Mouse (Mus musculus): ENCODE measurements around the gene Met. TPM values are rescaled to one million over a fixed set of nuclear protein-coding genes. Genes with fewer than 3 reads are reported as not detected.
A peak's percentile ranks its signal among the peaks of the same experiment; 100 is the strongest.

The Met gene
- polyA plus RNA-seq, 1 experiment from 2014 or later, result 1.1 TPM

DNA sequence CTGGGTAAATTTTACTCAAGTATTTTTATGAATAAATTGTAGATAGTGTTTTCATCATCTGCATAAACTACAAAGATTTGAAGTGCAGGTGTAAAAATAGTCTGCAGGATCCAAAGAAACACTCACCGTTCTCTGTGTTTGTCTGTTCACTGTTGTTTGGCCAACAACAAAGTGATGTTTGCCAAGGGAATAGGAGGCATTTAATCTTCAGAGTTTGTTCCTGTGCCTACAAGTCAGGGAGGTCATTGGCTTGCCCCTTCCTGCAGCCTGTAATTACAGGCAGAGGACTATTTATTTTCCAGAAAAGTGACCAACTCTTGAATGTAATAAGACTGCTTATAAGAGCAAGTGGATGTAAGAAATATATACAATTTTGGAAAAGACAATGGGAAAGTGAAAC lies 38.7 kb downstream of the Met start:
- WGBS, result 84% methylated on average over 1 of the region's 1 CpGs

GRCm38 (mm10) chr6:17503724-17504123 lies 40.1 kb downstream of the Met start:
- 55% methylated on average over 3 of the region's 3 CpGs for WGBS
- H3K36me3 ChIP-seq (ENCODE audit: control insufficient read depth, insufficient read depth, low read length), result no peaks in the 10 kb centered on the region
- H3K4me1 ChIP-seq (ENCODE audit: control insufficient read depth, insufficient read depth, low read length), result no peaks in the 10 kb centered on the region
- no peaks in the 10 kb centered on the region for H3K9me3 ChIP-seq (ENCODE audit: control insufficient read depth, low read length)
- no peak overlapping the region for H3K27ac ChIP-seq (ENCODE audit: low read depth, low read length)
- no peak overlapping the region for H3K4me3 ChIP-seq (ENCODE audit: low read depth, low read length)
- H3K27me3 ChIP-seq (ENCODE audit: control insufficient read depth, insufficient read depth, low read length), result no peaks in the 10 kb centered on the region
- 0 out of 2 replicates have a peak, but pooled peaks have one; percentile 42 for ATAC-seq (ENCODE audit: low FRiP score)
- H3K4me2 ChIP-seq, result no peak overlapping the region
- DNase-seq (ENCODE audit: low spot score, missing footprints), result no peak
- no peak overlapping the region for H3K9ac ChIP-seq (ENCODE audit: low read length)

More for the DNA sequence above, 38.7 kb downstream of the Met start:
- ATAC-seq (ENCODE audit: low FRiP score) (no peak), DNase-seq (ENCODE audit: low spot score, missing footprints) (no peak)
- Histone ChIP-seq H3K4me1 (ENCODE audit: control insufficient read depth, insufficient read depth, low read length) (no peaks in the 10 kb centered on the region), H3K4me3 (ENCODE audit: low read depth, low read length) (no peak overlapping the region), H3K27ac (ENCODE audit: low read depth, low read length) (no peak overlapping the region), H3K9me3 (ENCODE audit: control insufficient read depth, low read length) (no peaks in the 10 kb centered on the region), H3K4me2 (no peak overlapping the region), H3K9ac (ENCODE audit: low read length) (no peak overlapping the region), H3K36me3 (ENCODE audit: control insufficient read depth, insufficient read depth, low read length) (no peaks in the 10 kb centered on the region), H3K27me3 (ENCODE audit: control insufficient read depth, insufficient read depth, low read length) (no peaks in the 10 kb centered on the region)

GRCm38 (mm10) chr6:17505530-17505929 lies 41.9 kb downstream of the Met start:
- ATAC-seq (ENCODE audit: low FRiP score) (no peak), DNase-seq (ENCODE audit: low spot score, missing footprints) (no peak)
- Histone ChIP-seq H3K27ac (ENCODE audit: low read depth, low read length) (no peak overlapping the region), H3K4me3 (ENCODE audit: low read depth, low read length) (no peak overlapping the region), H3K9ac (ENCODE audit: low read length) (no peak overlapping the region), H3K9me3 (ENCODE audit: control insufficient read depth, low read length) (no peaks in the 10 kb centered on the region), H3K36me3 (ENCODE audit: control insufficient read depth, insufficient read depth, low read length) (no peaks in the 10 kb centered on the region), H3K4me1 (ENCODE audit: control insufficient read depth, insufficient read depth, low read length) (no peaks in the 10 kb centered on the region), H3K4me2 (no peak overlapping the region), H3K27me3 (ENCODE audit: control insufficient read depth, insufficient read depth, low read length) (no peaks in the 10 kb centered on the region)
- 73% methylated on average over 3 of the region's 3 CpGs for WGBS

DNA sequence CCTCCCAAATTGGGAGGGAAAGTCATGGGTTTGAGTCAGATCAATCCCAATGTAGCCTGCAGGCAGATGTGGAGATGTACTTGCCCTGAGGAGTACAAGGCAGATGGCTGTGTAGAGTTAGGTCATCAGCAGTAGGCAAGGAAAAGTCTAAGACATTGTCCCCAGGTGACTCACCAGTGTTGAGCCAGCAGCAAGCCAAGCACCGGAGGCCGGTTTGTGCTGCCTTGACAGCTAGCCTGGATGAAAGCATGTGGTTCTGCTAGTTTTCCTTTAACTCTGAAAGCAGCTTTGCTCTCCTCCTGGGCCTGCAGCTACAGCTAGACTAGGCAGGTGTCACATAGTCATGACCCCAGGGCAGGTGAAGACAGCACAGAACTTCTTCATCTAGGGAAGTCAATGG lies 43.2 kb downstream of the Met start:
- WGBS, result 92% methylated on average over 2 of the region's 2 CpGs
- Histone ChIP-seq H3K27me3 (ENCODE audit: control insufficient read depth, insufficient read depth, low read length) (no peaks in the 10 kb centered on the region), H3K9me3 (ENCODE audit: control insufficient read depth, low read length) (no peaks in the 10 kb centered on the region), H3K9ac (ENCODE audit: low read length) (no peak overlapping the region), H3K36me3 (ENCODE audit: control insufficient read depth, insufficient read depth, low read length) (no peaks in the 10 kb centered on the region), H3K27ac (ENCODE audit: low read depth, low read length) (no peak overlapping the region), H3K4me1 (ENCODE audit: control insufficient read depth, insufficient read depth, low read length) (no peaks in the 10 kb centered on the region), H3K4me2 (no peak overlapping the region), H3K4me3 (ENCODE audit: low read depth, low read length) (no peak overlapping the region)
- no peak for ATAC-seq (ENCODE audit: low FRiP score)
- no peak for DNase-seq (ENCODE audit: low spot score, missing footprints)

- H3K27me3 ChIP-seq (ENCODE audit: control insufficient read depth, insufficient read depth, low read length), result no peaks in the 10 kb centered on the region
- 76% methylated on average over 5 of the region's 5 CpGs for WGBS
- DNase-seq (ENCODE audit: low spot score, missing footprints), result no peak
These were observed 44.6 kb downstream of the Met start for GRCm38 (mm10) chr6:17508184-17508583.

GRCm38 (mm10) chr6:17508604-17509372 lies 45.2 kb downstream of the Met start:
- Histone ChIP-seq H3K9ac (ENCODE audit: low read length) (no peak overlapping the region), H3K9me3 (ENCODE audit: control insufficient read depth, low read length) (no peaks in the 10 kb centered on the region), H3K36me3 (ENCODE audit: control insufficient read depth, insufficient read depth, low read length) (no peaks in the 10 kb centered on the region), H3K4me2 (no peak overlapping the region), H3K4me1 (ENCODE audit: control insufficient read depth, insufficient read depth, low read length) (no peaks in the 10 kb centered on the region), H3K27ac (ENCODE audit: low read depth, low read length) (no peak overlapping the region), H3K27me3 (ENCODE audit: control insufficient read depth, insufficient read depth, low read length) (no peaks in the 10 kb centered on the region), H3K4me3 (ENCODE audit: low read depth, low read length) (no peak overlapping the region)
- WGBS, result 89% methylated on average over 9 of the region's 9 CpGs
- DNase-seq (ENCODE audit: low spot score, missing footprints) (no peak), ATAC-seq (ENCODE audit: low FRiP score) (no peak)

More at GRCm38 (mm10) chr6:17508184-17508583, 44.6 kb downstream of the Met start:
- no peaks in the 10 kb centered on the region for H3K9me3 ChIP-seq (ENCODE audit: control insufficient read depth, low read length)
- no peak overlapping the region for H3K27ac ChIP-seq (ENCODE audit: low read depth, low read length)
- H3K4me2 ChIP-seq, result no peak overlapping the region
- no peaks in the 10 kb centered on the region for H3K36me3 ChIP-seq (ENCODE audit: control insufficient read depth, insufficient read depth, low read length)
- no peak overlapping the region for H3K4me3 ChIP-seq (ENCODE audit: low read depth, low read length)
- no peak for ATAC-seq (ENCODE audit: low FRiP score)
- no peak overlapping the region for H3K9ac ChIP-seq (ENCODE audit: low read length)
- H3K4me1 ChIP-seq (ENCODE audit: control insufficient read depth, insufficient read depth, low read length), result no peaks in the 10 kb centered on the region

DNA sequence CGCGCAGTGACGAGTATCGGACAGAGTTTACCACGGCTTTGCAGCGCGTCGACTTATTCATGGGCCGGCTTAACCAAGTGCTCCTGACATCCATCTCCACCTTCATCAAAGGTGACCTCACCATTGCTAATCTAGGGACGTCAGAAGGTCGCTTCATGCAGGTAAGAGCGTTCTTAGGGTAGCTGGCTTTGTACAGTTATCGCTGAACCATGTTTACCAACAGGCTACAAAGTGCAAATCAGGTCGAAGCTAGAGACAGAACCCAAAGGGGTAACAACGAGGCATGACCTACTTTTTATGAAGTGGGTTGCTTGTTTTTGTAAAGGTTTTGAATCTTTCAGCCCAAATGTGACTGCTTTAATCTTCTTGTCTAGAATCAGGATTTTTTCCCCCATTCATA lies 49.8 kb downstream of the Met start:
- Histone ChIP-seq H3K9me3 (ENCODE audit: control insufficient read depth, low read length) (no peaks in the 10 kb centered on the region), H3K4me2 (no peak overlapping the region), H3K4me1 (ENCODE audit: control insufficient read depth, insufficient read depth, low read length) (peaks cover 4% of the 10 kb centered on the region; the same call in 1 of the 2 replicates), H3K27ac (ENCODE audit: low read depth, low read length) (no peak overlapping the region), H3K4me3 (ENCODE audit: low read depth, low read length) (no peak overlapping the region), H3K36me3 (ENCODE audit: control insufficient read depth, insufficient read depth, low read length) (no peaks in the 10 kb centered on the region), H3K27me3 (ENCODE audit: control insufficient read depth, insufficient read depth, low read length) (no peaks in the 10 kb centered on the region), H3K9ac (ENCODE audit: low read length) (no peak overlapping the region)
- no peak for ATAC-seq (ENCODE audit: low FRiP score)
- WGBS, result 91% methylated on average over 15 of the region's 15 CpGs
- no peak for DNase-seq (ENCODE audit: low spot score, missing footprints)

GRCm38 (mm10) chr6:17515775-17516460 lies 52.3 kb downstream of the Met start:
- ATAC-seq (ENCODE audit: low FRiP score) (0 out of 2 replicates have a peak, but pooled peaks have one; percentile 35), DNase-seq (ENCODE audit: low spot score, missing footprints) (no peak)
- WGBS, result 37% methylated on average over 7 of the region's 7 CpGs
- H3K27me3 ChIP-seq (ENCODE audit: control insufficient read depth, insufficient read depth, low read length), result no peaks in the 10 kb centered on the region
- H3K36me3 ChIP-seq (ENCODE audit: control insufficient read depth, insufficient read depth, low read length), result no peaks in the 10 kb centered on the region
- H3K4me3 ChIP-seq (ENCODE audit: low read depth, low read length), result no peak overlapping the region
- H3K9ac ChIP-seq (ENCODE audit: low read length), result no peak overlapping the region
- no peaks in the 10 kb centered on the region for H3K9me3 ChIP-seq (ENCODE audit: control insufficient read depth, low read length)
- H3K4me1 ChIP-seq (ENCODE audit: control insufficient read depth, insufficient read depth, low read length), result peaks cover 4% of the 10 kb centered on the region; the same call in 1 of the 2 replicates
- H3K4me2 ChIP-seq, result no peak overlapping the region
- no peak overlapping the region for H3K27ac ChIP-seq (ENCODE audit: low read depth, low read length)

All from midbrain, embryonic 11.5 days (tissue).